Mouse (Mus musculus) forebrain, postnatal 0 days (tissue): ENCODE measurements around the gene Gm49321. TPM values are rescaled to one million over a fixed set of nuclear protein-coding genes. Genes with fewer than 3 reads are reported as not detected.
A peak's percentile ranks its signal among the peaks of the same experiment; 100 is the strongest.

Source experiments
- ATAC-seq: fragments of 200-750 bp; cut with Nextera tagmentation; 2 replicates; pipeline ENCODE4 v1.8.0; 2017; ENCODE audit warnings: mild to moderate bottlenecking, moderate library complexity
- DNase-seq: peaks from one replicate; pipeline ENCODE4 v3.0.0-alpha.2; 2015
- H3K27ac ChIP-seq: fragments of 300-500 bp; sonication (generic); 2 replicates; pipeline ENCODE4 v1.5.1; 2014; ENCODE audit warnings: low read depth, mild to moderate bottlenecking, antibody characterized with exemption, low read length, moderate library complexity, mixed read lengths
- H3K27me3 ChIP-seq: fragments of 300-500 bp; sonication (generic); 2 replicates; pipeline ENCODE4 v1.6.1; 2014; ENCODE audit warnings: mild to moderate bottlenecking, low read length, mixed read lengths; ENCODE audit not compliant: insufficient read depth
- H3K36me3 ChIP-seq: fragments of 300-500 bp; sonication (generic); 2 replicates; pipeline ENCODE4 v1.6.1; 2014; ENCODE audit warnings: mild to moderate bottlenecking, moderate library complexity; ENCODE audit not compliant: insufficient read depth
- H3K4me1 ChIP-seq: fragments of 300-500 bp; sonication (generic); 2 replicates; pipeline ENCODE4 v1.6.1; 2014; ENCODE audit warnings: antibody characterized with exemption; ENCODE audit not compliant: insufficient read depth
- H3K4me2 ChIP-seq: fragments of 300-500 bp; sonication (generic); 2 replicates; pipeline ENCODE4 v1.6.1; 2014; ENCODE audit warnings: low read depth, mild to moderate bottlenecking, moderate library complexity
- H3K4me3 ChIP-seq: fragments of 300-500 bp; sonication (generic); 2 replicates; pipeline ENCODE4 v1.5.1; 2014; ENCODE audit warnings: low read depth, low read length, mixed read lengths
- H3K9ac ChIP-seq: fragments of 300-500 bp; sonication (generic); 2 replicates; pipeline ENCODE4 v1.6.1; 2014; ENCODE audit warnings: mild to moderate bottlenecking
- H3K9me3 ChIP-seq: fragments of 300-500 bp; sonication (generic); 2 replicates; pipeline ENCODE4 v1.6.1; 2016; ENCODE audit warnings: low read length
- CTCF ChIP-seq: sonication (generic); IDR thresholded peaks from 2 replicates; pipeline ENCODE4 v1.5.1; 2016; ENCODE audit warnings: antibody characterized with exemption, control low read depth, low read depth
- WGBS: fragments of 180-500 bp; shearing (Covaris S2); extraction: QIAGEN DNeasy Blood & Tissue Kit; methylation state at CpG from one replicate; pipeline ENCODE4 v1.1.7; 2014; 5-methylcytosine and 5-hydroxymethylcytosine counted together
- polyA plus RNA-seq: library from polyadenylated mRNA; unstranded; fragments of >200 nt; fragmentation: Nextera tagmentation; extraction: Ambion mirVana; gene quantifications from 2 replicates; pipeline ENCODE4 v1.2.1, GENCODE M21; 2015
- total RNA-seq: library from RNA; depleted of rRNA; stranded (reverse); fragments of >200 nt; gene quantifications from 2 replicates; pipeline ENCODE4 v1.2.3, GENCODE M21; 2014

Gene Gm49321
- total and polyA plus RNA-seq, 2 experiments from 2014 or later, result 15.7 TPM; not detected in 1

DNA sequence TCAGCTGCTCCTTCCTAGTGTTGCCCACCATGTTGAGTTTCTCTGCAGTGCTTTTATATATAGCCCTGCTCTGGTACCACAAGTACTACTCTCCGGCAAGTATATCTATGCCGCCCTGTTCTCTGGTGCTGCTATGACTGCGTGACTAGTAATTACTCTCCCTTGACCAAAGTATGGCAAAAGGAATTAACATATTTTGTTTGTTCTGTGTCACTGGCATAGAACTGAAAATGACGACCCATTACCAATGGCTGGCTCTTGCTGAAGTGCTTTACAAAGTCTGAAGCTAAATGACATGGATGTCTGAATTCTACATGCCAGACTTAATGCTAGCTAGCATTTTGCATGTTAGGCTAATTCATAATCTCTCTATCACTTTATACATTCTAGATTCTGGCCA lies 11.0 kb downstream of the Gm49321 start:
- no peak overlapping the region for H3K27ac ChIP-seq
- H3K27me3 ChIP-seq, result no peaks in the 10 kb centered on the region
- TF ChIP-seq CTCF, result no peak
- peaks cover 9% of the 10 kb centered on the region for H3K36me3 ChIP-seq
- H3K4me3 ChIP-seq, result no peak overlapping the region
- H3K4me1 ChIP-seq, result peaks cover 3% of the 10 kb centered on the region; the same call in 1 of the 2 replicates
- ATAC-seq, result no peak
- no peak overlapping the region for H3K4me2 ChIP-seq
- no peak overlapping the region for H3K9ac ChIP-seq
- WGBS, result 88% methylated on average over 4 of the region's 4 CpGs
- DNase-seq, result no peak
- H3K9me3 ChIP-seq, result no peaks in the 10 kb centered on the region

DNA sequence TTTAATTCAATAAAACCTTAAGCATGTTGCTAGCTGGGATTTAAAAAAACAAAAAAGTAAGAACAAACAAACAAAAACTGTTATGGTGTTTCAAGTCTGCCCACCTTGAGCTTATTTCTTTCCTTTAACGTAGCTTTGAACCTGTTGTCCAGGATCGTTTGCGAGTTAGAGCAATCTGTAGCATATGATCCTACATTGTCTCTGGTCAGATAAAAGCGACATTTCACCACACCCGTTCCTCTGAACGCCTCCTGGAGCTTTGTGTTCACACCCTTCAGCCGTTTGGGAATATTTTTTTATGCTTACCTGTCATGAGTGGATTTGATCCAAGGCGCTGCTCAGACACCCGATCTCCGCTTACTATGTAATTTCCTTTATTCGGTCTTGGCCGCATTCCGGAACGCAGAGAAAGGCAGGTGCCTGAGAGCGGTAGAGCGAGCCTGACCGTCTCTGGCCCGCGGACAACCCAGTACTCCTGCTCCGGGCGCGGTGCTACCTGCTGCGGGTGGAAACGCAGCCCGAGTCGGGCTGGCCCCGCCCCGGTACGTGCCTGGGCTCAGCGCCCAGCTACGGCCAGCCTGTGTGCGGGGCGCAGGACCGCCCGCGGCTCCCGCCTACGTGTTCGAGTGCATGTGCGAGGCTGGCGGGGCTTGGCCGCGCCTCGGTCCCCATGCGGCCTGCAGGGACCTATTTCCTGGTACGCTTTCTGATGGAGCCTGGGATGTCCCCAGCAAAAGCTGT lies 12.0 kb downstream of the Gm49321 start:
- Histone ChIP-seq H3K27me3 (no peaks in the 10 kb centered on the region), H3K27ac (no peak overlapping the region), H3K9me3 (no peaks in the 10 kb centered on the region), H3K36me3 (peaks cover 6% of the 10 kb centered on the region; the same call in 1 of the 2 replicates), H3K9ac (peak overlapping the region; percentile 49), H3K4me1 (peaks cover 3% of the 10 kb centered on the region; the same call in 1 of the 2 replicates), H3K4me3 (peak overlapping the region; percentile 42), H3K4me2 (peak overlapping the region; percentile 83)
- peak; percentile 82 for ATAC-seq
- no peak for TF ChIP-seq CTCF
- peak; percentile 68 for DNase-seq
- 5% methylated on average over 46 of the region's 46 CpGs for WGBS

DNA sequence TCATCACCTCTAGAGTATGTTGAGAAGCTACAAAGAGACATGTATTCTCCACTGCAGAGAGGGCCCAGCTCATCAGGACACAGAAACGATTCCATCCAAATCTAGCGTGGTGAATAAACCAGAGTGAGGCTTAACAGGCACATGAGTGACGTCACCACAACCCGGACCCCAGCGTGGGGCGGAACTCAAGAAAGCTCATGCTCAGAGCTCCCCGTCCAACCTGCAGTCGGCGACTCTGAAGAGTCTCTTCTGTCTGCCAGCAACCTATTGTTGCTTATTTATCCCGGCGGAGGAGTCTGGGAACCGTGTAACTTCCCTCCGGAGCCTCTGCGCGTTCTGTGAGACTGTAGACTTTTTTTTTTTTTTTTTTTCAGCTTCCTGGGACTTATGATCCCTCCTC lies 15.4 kb downstream of the Gm49321 start:
- 8% methylated on average over 15 of the region's 15 CpGs for WGBS
- H3K4me1 ChIP-seq, result peaks cover 3% of the 10 kb centered on the region; the same call in 1 of the 2 replicates
- H3K27me3 ChIP-seq, result no peaks in the 10 kb centered on the region
- peak overlapping the region; percentile 49 for H3K4me2 ChIP-seq
- peak; percentile 67 for DNase-seq
- no peaks in the 10 kb centered on the region for H3K36me3 ChIP-seq
- TF ChIP-seq CTCF, result no peak
- no peaks in the 10 kb centered on the region for H3K9me3 ChIP-seq
- H3K9ac ChIP-seq, result peak overlapping the region; percentile 33
- peak; percentile 65 for ATAC-seq
- H3K27ac ChIP-seq, result no peak overlapping the region
- H3K4me3 ChIP-seq, result peak overlapping the region; percentile 28

DNA sequence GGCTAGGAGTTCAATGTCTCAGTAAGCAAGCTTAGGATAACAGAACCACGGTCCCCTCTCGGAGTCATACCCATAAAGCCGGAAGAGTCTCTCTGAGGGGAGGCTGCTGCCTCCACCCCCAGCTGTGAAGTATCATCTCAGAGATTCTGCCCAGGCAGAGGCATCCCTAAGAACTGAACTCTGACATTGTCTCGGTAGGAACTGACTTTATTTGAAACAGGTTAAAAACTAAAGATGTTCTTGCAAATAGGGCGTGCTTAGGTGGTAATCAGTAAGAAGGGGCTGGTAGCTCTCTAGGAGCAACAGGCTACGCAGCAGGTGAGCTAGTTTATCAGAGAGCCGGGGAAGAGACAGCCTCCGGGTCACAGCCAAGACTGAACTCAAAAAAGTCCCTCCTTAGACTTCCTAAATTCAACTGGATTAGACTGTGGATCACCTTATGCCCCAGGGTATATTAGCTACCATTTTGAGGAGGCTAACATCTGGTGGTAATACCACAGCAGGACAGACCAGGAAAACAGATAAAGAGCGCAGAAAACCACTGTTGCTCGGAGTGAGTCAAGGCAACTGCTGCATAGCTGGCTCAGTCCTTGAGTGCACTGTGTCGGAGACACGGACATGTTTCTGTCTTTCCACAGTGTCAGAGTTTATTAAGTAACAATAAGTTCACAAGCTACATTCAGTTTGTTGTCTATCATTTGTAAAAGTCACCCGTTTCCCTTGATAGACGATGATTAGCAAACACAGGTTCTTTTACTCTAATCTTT lies 16.1 kb downstream of the Gm49321 start:
- Histone ChIP-seq H3K9me3 (no peaks in the 10 kb centered on the region), H3K4me1 (peaks cover 3% of the 10 kb centered on the region; the same call in 1 of the 2 replicates), H3K36me3 (no peaks in the 10 kb centered on the region), H3K9ac (peak overlapping the region; percentile 33; the same call in 1 of the 2 replicates), H3K27me3 (no peaks in the 10 kb centered on the region), H3K4me2 (peak overlapping the region; percentile 49), H3K27ac (no peak overlapping the region), H3K4me3 (peak overlapping the region; percentile 28)
- TF ChIP-seq CTCF, result no peak
- ATAC-seq, result no peak
- WGBS, result 56% methylated on average over 14 of the region's 14 CpGs
- DNase-seq, result no peak

DNA sequence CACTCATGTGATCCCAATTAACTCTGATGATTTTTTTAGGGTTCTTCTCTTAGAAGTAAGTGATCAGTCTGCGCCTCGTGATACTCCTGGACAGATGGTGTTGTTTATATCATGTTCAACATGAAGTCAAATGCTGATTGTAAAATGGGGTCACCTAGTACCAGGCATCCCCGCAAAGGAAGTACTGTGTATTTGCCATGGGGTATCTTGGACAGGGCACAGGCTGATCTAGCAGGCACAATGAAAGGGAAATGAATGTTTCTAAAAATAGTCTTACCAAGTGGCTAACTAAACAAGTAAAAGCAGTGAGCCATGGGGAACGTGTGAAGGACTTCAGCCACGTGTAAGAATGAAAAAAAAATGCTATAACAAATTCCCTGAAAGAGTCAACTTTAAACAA lies 17.3 kb downstream of the Gm49321 start:
- WGBS, result 68% methylated on average over 5 of the region's 5 CpGs
- ATAC-seq, result no peak

DNA sequence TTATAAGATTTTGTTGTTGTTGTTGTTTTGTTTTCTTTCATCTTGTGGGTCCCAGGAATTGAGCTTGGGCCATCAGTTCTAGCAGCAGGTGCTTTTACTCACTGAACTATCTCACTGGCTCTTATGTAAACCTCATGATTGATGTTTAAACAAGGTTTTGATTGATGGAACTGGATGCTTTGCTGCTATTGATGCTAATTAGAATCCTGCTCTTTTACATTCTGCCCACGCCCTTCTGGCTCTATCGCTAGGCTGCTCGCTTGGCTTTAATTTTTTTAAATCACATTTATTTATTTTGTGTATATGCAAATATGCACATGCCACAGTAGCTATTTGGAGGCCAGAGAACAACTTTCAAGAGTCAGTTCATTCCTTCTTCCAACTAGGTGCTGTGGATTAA lies 20.2 kb downstream of the Gm49321 start:
- Histone ChIP-seq H3K4me3 (no peak overlapping the region), H3K36me3 (no peaks in the 10 kb centered on the region), H3K9ac (no peak overlapping the region), H3K9me3 (no peaks in the 10 kb centered on the region), H3K27ac (no peak overlapping the region), H3K27me3 (no peaks in the 10 kb centered on the region), H3K4me2 (no peak overlapping the region), H3K4me1 (no peaks in the 10 kb centered on the region)
- no peak for TF ChIP-seq CTCF
- ATAC-seq (peak; percentile 45; the same call in 1 of the 2 replicates), DNase-seq (no peak)
- WGBS, result 60% methylated on average over 3 of the region's 3 CpGs

More for the DNA sequence above, 17.3 kb downstream of the Gm49321 start:
- Histone ChIP-seq H3K27ac (no peak overlapping the region), H3K27me3 (no peaks in the 10 kb centered on the region), H3K36me3 (no peaks in the 10 kb centered on the region), H3K9me3 (no peaks in the 10 kb centered on the region), H3K4me2 (no peak overlapping the region), H3K9ac (no peak overlapping the region), H3K4me3 (no peak overlapping the region), H3K4me1 (no peaks in the 10 kb centered on the region)
- TF ChIP-seq CTCF, result no peak
- DNase-seq, result no peak

DNA sequence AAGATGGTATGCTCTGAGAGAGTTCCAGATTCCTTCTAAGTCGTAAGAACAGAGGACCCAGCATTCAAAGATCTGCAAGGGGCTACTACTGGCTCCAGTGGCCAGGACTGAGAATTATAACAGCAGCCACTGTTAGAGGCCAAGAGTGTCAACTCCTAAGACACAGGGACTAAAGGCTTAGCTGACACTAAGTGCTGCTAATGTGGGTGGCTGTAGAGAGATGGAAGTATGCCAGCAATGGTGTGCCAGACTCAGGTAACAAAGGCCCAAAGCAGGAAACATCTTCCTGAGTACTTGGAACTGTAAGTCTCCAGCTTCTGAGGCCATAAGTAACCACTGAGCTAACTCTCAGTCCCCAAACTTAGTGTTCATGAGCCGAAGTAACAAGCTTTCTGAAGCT lies 21.4 kb downstream of the Gm49321 start:
- H3K4me3 ChIP-seq, result no peak overlapping the region
- H3K27me3 ChIP-seq, result no peaks in the 10 kb centered on the region
- H3K4me1 ChIP-seq, result no peaks in the 10 kb centered on the region
- H3K36me3 ChIP-seq, result no peaks in the 10 kb centered on the region
- no peak overlapping the region for H3K4me2 ChIP-seq
- no peaks in the 10 kb centered on the region for H3K9me3 ChIP-seq
- DNase-seq (no peak), ATAC-seq (no peak)
- TF ChIP-seq CTCF, result no peak
- no peak overlapping the region for H3K9ac ChIP-seq
- H3K27ac ChIP-seq, result no peak overlapping the region
- 92% methylated on average over 2 of the region's 2 CpGs for WGBS
